Mouse (Mus musculus) NIH3T3 (cell line): ENCODE results near the gene Hnrnpa3.
A peak's percentile ranks its signal among the peaks of the same experiment; 100 is the strongest.
"Not testable (repeated sequence)": the region's sequence is repeated elsewhere in the genome, so short reads cannot be mapped to it uniquely, and the experiment has no call there.

Source experiments
- DNase-seq: peaks from one replicate; pipeline ENCODE4 v3.0.0-alpha.2; 2012; ENCODE audit warnings: low read depth

The Hnrnpa3 gene

GRCm38 (mm10) chr2:75679947-75680346 lies 20.9 kb downstream of the Hnrnpa3 start:
- DNase-seq = no peak

- DNase-seq = no peak
Observed at GRCm38 (mm10) chr2:75681439-75681838, 22.4 kb downstream of the Hnrnpa3 start.

- DNase-seq = peak; percentile 58
Observed at GRCm38 (mm10) chr2:75682978-75683709, 24.1 kb downstream of the Hnrnpa3 start.

DNA sequence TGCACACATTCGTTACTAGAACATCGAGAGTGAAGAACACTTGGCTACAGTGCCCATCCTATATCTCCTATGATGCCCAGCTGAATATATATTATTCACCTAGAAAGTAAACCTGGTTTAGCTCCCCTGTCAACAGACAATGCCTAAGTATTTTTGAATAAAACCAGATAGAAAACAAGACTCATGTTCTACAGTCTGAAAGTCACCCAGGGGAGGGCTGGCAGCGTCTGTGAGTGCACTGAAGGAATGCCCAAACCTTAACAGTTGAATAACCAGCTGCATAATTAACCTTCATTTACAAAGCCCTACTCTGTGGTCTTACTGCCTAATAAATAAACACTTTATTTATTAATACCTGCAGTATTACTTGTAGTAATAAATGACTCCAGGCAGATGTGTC lies 25.5 kb downstream of the Hnrnpa3 start:
- no peak for DNase-seq

- DNase-seq = peak; percentile 91
Observed at GRCm38 (mm10) chr2:75685458-75685861, 26.4 kb downstream of the Hnrnpa3 start.

DNA sequence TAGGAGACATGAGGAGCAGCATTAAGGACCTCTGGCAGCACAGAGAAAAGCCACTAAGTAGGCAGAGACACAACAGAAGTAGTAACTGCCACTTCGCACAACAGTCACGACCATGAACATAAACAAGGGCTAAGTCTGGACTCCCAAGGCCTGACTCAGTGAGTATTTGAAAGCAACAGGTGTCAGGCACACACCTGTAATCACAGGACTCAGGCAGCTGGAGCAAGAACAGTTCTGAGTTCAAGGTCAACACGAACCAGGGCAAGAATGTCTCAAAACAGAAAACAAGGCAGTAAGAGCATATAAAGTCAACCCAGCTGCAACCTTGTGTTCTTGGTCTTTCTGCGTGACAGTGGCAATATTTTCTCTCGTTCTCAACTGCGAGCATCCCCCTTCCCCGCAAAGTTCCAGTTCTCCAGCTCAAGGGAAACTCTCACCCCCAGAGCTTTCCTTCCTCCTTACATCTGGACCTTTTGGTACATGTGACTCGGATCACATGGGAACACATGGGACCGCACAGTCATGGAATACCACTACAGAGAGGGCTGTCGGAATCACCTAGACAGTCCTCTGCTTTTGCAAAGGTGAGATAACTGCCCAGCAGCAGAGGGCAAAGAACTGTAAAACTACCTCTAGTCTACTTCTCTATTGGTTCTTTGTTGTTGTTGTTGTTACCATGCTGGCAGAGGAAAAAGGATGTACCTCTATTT lies 28.1 kb downstream of the Hnrnpa3 start:
- no peak for DNase-seq

DNA sequence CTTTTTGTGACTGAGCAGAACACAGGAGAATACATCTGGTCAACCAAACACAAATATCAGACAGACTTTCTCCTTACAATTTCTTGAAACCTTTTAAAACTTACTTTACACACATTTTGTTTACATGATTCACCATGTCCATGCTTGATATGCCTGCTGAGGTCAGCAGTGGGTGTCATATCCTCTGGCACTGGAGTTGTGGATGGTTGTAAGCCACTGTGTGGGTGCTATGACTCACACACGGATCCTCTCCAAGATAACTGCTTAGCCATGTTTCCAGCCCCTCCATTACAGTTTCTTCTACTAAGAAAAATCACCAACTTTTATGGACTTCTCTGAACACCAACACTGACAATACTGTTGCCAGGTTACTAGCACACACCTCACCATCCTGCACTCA lies 29.8 kb downstream of the Hnrnpa3 start:
- peak; percentile 67 for DNase-seq

- DNase-seq = no peak
Observed at GRCm38 (mm10) chr2:75689482-75690158, 30.6 kb downstream of the Hnrnpa3 start.

DNA sequence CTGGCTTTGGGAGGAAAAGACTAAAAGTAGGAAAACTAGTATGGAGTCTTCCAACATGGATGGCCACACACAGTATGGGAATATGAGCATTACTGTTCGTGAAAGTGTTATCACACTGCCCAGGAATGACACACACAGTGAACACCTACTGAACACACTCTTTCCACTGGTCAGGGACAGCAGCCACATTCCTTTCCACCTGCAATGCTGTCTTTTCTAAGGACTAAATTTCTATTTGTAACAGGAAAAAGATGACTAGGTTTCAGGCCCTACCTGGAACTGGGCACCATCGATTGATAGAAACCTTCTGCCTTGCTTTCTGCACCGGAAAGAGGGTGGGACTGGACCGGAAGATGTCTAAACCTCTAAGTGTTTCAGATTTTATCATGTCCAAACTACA lies 31.6 kb downstream of the Hnrnpa3 start:
- DNase-seq = no peak

GRCm38 (mm10) chr2:75691316-75691715 lies 32.3 kb downstream of the Hnrnpa3 start:
- DNase-seq = no peak

- DNase-seq = no peak
Observed at GRCm38 (mm10) chr2:75692369-75692768, 33.3 kb downstream of the Hnrnpa3 start.

- not testable (repeated sequence) for DNase-seq
Observed at GRCm38 (mm10) chr2:75694926-75695325, 35.9 kb downstream of the Hnrnpa3 start.

GRCm38 (mm10) chr2:75695676-75696350 lies 36.8 kb downstream of the Hnrnpa3 start:
- no peak for DNase-seq

GRCm38 (mm10) chr2:75696371-75696770 lies 37.3 kb downstream of the Hnrnpa3 start:
- no peak for DNase-seq

DNA sequence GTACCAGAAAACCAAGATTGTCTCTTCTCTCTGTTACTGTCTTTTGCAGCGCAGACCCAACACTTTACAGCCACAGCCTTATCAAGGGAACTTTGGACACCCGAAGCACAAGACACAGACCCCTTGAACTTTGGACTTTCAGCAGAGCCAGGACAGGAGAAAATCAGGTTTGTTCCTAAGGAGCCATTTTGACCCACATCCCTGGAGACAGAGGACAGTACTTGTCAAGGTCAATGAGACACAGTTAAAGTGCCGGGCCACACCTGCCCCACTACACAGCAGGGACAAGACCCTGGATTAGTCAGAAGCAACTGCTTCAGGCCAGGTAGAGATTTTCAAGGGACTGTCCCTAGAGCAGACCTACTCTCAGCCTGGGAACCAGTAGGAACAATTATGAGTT lies 38.2 kb downstream of the Hnrnpa3 start:
- DNase-seq = no peak

DNA sequence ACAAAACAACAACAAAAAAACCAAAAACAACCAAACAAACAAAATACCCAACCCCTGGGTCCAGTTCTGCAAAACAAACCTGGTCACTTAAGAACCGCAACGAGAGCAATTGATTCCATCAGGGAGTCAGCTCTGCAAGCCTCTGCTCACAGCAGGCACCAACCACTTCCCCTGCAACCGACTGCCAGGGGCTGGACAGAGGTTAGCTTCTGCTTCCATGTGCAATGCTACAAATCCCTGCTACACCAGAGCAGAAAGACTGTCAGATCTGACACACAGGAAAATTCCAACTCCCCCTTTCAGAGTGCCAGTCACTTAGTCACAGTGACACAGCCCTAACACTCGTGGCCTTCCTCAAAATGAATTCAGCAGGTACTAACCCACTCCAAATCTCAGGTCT lies 38.9 kb downstream of the Hnrnpa3 start:
- no peak for DNase-seq

DNA sequence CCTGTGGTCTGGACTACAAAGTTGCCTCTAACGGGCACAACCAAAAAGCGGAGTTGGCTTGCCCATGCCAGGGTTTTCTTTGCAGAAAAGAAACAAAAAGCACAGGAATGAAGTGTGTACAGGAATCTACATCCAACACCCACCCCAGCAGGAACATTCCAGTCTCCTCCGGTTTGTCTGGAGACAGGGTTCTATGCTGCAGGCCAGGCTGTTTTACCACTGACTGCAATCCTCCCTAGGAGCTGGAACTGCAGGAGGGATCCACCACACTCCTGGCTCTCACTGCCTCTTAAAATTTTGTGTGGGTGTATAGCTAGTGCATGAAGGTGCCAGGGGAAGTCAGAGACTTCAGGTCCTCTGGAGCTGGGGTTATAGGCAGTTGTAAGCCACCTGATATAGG lies 39.8 kb downstream of the Hnrnpa3 start:
- no peak for DNase-seq

DNA sequence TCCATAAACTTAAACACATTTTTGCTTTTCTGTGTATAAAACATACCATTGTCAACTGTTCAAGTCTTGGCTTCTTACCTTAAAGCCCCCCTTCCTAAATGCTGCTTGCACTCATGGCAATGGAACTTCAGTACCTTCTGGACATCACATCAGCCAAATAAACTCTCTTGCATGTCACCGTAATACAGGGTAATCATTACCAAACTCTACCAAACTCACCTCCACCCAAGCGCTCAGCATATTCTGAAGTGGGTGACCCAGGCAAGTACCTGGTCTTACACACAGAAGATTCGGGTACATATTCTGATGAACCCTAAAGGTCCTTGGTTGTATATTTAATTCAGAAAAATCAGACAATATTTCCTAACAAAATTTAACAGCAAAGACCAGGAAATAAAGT lies 41.5 kb downstream of the Hnrnpa3 start:
- no peak for DNase-seq

GRCm38 (mm10) chr2:75701207-75701606 lies 42.1 kb downstream of the Hnrnpa3 start:
- DNase-seq = no peak

GRCm38 (mm10) chr2:75701822-75702587 lies 42.9 kb downstream of the Hnrnpa3 start:
- DNase-seq = peak; percentile 60

- peak; percentile 84 for DNase-seq
Observed at GRCm38 (mm10) chr2:75702588-75702976, 43.5 kb downstream of the Hnrnpa3 start.
